14 mouse cellular contexts compared by ENCODE assay signal in the genomic region with DNA sequence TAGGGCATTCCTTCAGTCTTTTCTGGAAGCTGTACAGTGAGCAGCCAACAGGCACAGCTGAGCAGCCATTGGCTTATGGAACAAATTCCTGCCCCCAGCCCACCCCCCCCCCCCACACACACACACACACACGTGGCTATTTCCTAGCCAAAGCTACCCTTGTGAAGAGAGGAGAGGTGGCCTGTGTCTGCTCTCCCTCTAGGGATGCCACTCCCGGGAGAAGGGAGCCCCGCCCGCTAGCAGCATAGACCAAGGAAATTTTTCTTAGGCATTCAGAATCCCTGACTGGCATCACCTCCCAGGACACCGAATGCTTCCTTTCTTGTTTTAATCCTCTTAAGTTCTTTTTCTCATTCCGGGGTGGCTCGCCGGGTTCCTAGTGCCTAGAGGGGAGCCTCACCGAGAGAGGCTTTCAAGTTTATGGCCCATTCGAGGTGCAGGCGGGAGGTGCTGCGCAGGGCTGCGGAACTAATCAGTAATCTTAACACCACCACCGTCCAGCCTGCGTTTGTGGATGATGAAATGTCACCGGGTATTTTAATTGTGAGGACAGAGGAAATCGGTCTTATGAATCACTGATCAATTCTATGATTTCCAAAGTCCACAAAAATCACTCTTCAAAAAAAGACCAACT. TPM values are rescaled to one million over a fixed set of nuclear protein-coding genes. Genes with fewer than 3 reads are reported as not detected.
A peak's percentile ranks its signal among the peaks of the same experiment; 100 is the strongest.
DNase-seq lines count a peak whose midpoint lies in the region; ATAC-seq and TF ChIP-seq lines count a peak whose summit lies in the region.
"Had no signal": no experiment of that assay in that cellular context is flagged by ENCODE, and none has a peak within 500 bp of the region (broad histone marks: within the 10 kb centered on the region; RNA-seq: fewer than 3 reads in every experiment).

No protein-coding gene starts in this region.

- whole genome bisulfite sequencing in kidney, postnatal 0 days = 2% methylated on average over 17 of the region's 17 CpGs
- WGBS in kidney, adult 2 months = 5% methylated on average over 17 of the region's 17 CpGs
- under 1% methylated on average over 17 of the region's 17 CpGs for WGBS in forebrain, embryonic 10.5 days
- 2% methylated on average over 17 of the region's 17 CpGs for WGBS in limb, embryonic 10.5 days
- WGBS in neural tube, embryonic 14.5 days = under 1% methylated on average over 17 of the region's 17 CpGs

- no peak overlapping the region for H3K4me3 ChIP-seq in kidney, postnatal 0 days (replicated peaks; ENCODE audit: low read depth, low read length)
- H3K4me3 ChIP-seq in kidney, adult 2 months (ENCODE audit: insufficient read depth, low read depth, low read length) = no peak overlapping the region
- peak overlapping the region; percentile 38 for H3K4me3 ChIP-seq in forebrain, embryonic 10.5 days
- peak overlapping the region; percentile 35 for H3K4me3 ChIP-seq in limb, embryonic 10.5 days
- no peak overlapping the region for H3K4me3 ChIP-seq in neural tube, embryonic 14.5 days (ENCODE audit: low read depth, low read length)
- H3K4me3 ChIP-seq: left cerebral cortex, adult 2 months; megakaryocyte, embryonic 14.5 days had no signal

- H3K36me3 ChIP-seq in kidney, postnatal 0 days (ENCODE audit: insufficient read depth, low read length) = no peaks in the 10 kb centered on the region
- no peaks in the 10 kb centered on the region for H3K36me3 ChIP-seq in kidney, adult 2 months (ENCODE audit: control insufficient read depth, insufficient read depth, low read length)
- no peaks in the 10 kb centered on the region for H3K36me3 ChIP-seq in forebrain, embryonic 10.5 days (replicated peaks)
- no peaks in the 10 kb centered on the region for H3K36me3 ChIP-seq in limb, embryonic 10.5 days
- no peaks in the 10 kb centered on the region for H3K36me3 ChIP-seq in neural tube, embryonic 14.5 days (ENCODE audit: control insufficient read depth, insufficient read depth, low read length)

- no peaks in the 10 kb centered on the region for H3K4me1 ChIP-seq in kidney, postnatal 0 days (replicated peaks; ENCODE audit: insufficient read depth, low read length)
- no peaks in the 10 kb centered on the region for H3K4me1 ChIP-seq in kidney, adult 2 months (ENCODE audit: control insufficient read depth, insufficient read depth, low read length)
- peaks cover 15% of the 10 kb centered on the region for H3K4me1 ChIP-seq in forebrain, embryonic 10.5 days
- H3K4me1 ChIP-seq in limb, embryonic 10.5 days = peaks cover 7% of the 10 kb centered on the region
- H3K4me1 ChIP-seq in neural tube, embryonic 14.5 days (ENCODE audit: control insufficient read depth, insufficient read depth, low read length) = no peaks in the 10 kb centered on the region
- H3K4me1 ChIP-seq: megakaryocyte, embryonic 14.5 days had no signal

- no peaks in the 10 kb centered on the region for H3K9me3 ChIP-seq in kidney, postnatal 0 days (replicated peaks; ENCODE audit: low read length)
- no peaks in the 10 kb centered on the region for H3K9me3 ChIP-seq in forebrain, embryonic 10.5 days
- H3K9me3 ChIP-seq in limb, embryonic 10.5 days (replicated peaks) = no peaks in the 10 kb centered on the region
- no peaks in the 10 kb centered on the region for H3K9me3 ChIP-seq in neural tube, embryonic 14.5 days (ENCODE audit: control insufficient read depth, low read length)
- H3K9me3 ChIP-seq: megakaryocyte, embryonic 14.5 days had no signal

- no peak for TF ChIP-seq POLR2A in kidney, adult 2 months (IDR thresholded peaks at IDR 0.05; ENCODE audit: low read depth, low read length)

- ATAC-seq in kidney, postnatal 0 days (replicated peaks; ENCODE audit: low FRiP score, low read depth) = no peak
- ATAC-seq in neural tube, embryonic 14.5 days (ENCODE audit: low read depth) = peak; percentile 60; the same call in 1 of the 2 replicates
- no peak for ATAC-seq in cerebellum, adult (ENCODE audit: insufficient number of reproducible peaks, low FRiP score, low TSS enrichment)

- H3K4me2 ChIP-seq in kidney, postnatal 0 days (ENCODE audit: low read length) = 0 out of 2 replicates have a peak overlapping the region, but pooled peaks have one; percentile 17
- H3K4me2 ChIP-seq in neural tube, embryonic 14.5 days (ENCODE audit: low read depth, low read length) = peak overlapping the region; percentile 22; the same call in 1 of the 2 replicates

- no peaks in the 10 kb centered on the region for H3K27me3 ChIP-seq in kidney, postnatal 0 days (ENCODE audit: insufficient read depth, low read length)
- H3K27me3 ChIP-seq in kidney, adult 2 months (replicated peaks; ENCODE audit: control insufficient read depth, insufficient read depth, low read length) = no peaks in the 10 kb centered on the region; the same call in 1 of the 2 replicates
- peaks cover 58% of the 10 kb centered on the region for H3K27me3 ChIP-seq in forebrain, embryonic 10.5 days (ENCODE audit: poor library complexity, severe bottlenecking)
- peaks cover 6% of the 10 kb centered on the region; the same call in 1 of the 2 replicates for H3K27me3 ChIP-seq in limb, embryonic 10.5 days (ENCODE audit: low read depth, poor library complexity, severe bottlenecking)
- no peaks in the 10 kb centered on the region for H3K27me3 ChIP-seq in neural tube, embryonic 14.5 days (ENCODE audit: control insufficient read depth, insufficient read depth, low read length)

- no peak for DNase-seq in kidney, postnatal 0 days (ENCODE audit: low spot score)
- no peak for DNase-seq in kidney, adult 2 months
- DNase-seq in forebrain, embryonic 10.5 days (ENCODE audit: extremely low spot score, low spot score) = peak; percentile 54
- peak; percentile 39 for DNase-seq in limb, embryonic 10.5 days (ENCODE audit: low spot score)
- no peak for DNase-seq in thymus, postnatal 0 days (ENCODE audit: low spot score)
- DNase-seq in adrenal gland, postnatal 10 days = no peak
- DNase-seq: adrenal gland, postnatal 25 days; right cerebral cortex, postnatal 25 days; thymus, postnatal 14 days had no signal

- H3K27ac ChIP-seq in kidney, postnatal 0 days = no peak overlapping the region
- H3K27ac ChIP-seq in kidney, adult 2 months (ENCODE audit: insufficient read depth, low read depth, low read length) = no peak overlapping the region
- H3K27ac ChIP-seq in forebrain, embryonic 10.5 days = peak overlapping the region; percentile 63; the same call in 1 of the 2 replicates
- H3K27ac ChIP-seq in limb, embryonic 10.5 days = no peak overlapping the region
- H3K27ac ChIP-seq in neural tube, embryonic 14.5 days (ENCODE audit: low read depth, low read length) = no peak overlapping the region
- H3K27ac ChIP-seq: left cerebral cortex, adult 2 months had no signal

- TF ChIP-seq CTCF in kidney, postnatal 0 days (IDR thresholded peaks at IDR 0.05; ENCODE audit: low read depth) = no peak
- no peak for TF ChIP-seq CTCF in kidney, adult 2 months (conservative IDR thresholded peaks at IDR 0.05; ENCODE audit: insufficient read depth, insufficient read length, low read depth, low read length)

- H3K9ac ChIP-seq in kidney, postnatal 0 days (ENCODE audit: low read depth, low read length) = no peak overlapping the region
- H3K9ac ChIP-seq in neural tube, embryonic 14.5 days (replicated peaks; ENCODE audit: low read depth, low read length) = no peak overlapping the region

RNA-seq across cellular contexts. Expression of a gene that starts 34.7 kb away (rescaled TPM):
- polyA plus RNA-seq in kidney, postnatal 0 days (2015; fragmentation: Nextera tagmentation; extraction: Ambion mirVana) = not detected in 2 replicates
- polyA plus RNA-seq in kidney, adult 2 months (2012; rRNA removed) = not detected in 2 replicates
- 17.5 and 20.9 TPM in 2 replicates for polyA plus RNA-seq in forebrain, embryonic 10.5 days (2016; fragmentation: Nextera tagmentation; extraction: Ambion mirVana)
- 5.3 and 5.8 TPM in 2 replicates for polyA plus RNA-seq in limb, embryonic 10.5 days (2016; fragmentation: Nextera tagmentation; extraction: Ambion mirVana)
- 3.7 and 4.7 TPM in 2 replicates for polyA plus RNA-seq in neural tube, embryonic 14.5 days (2014; fragmentation: Nextera tagmentation; extraction: Ambion mirVana)
- 0.07 TPM in 1 of 2 replicates, not detected in the other for polyA plus RNA-seq in thymus, postnatal 0 days (2015; fragmentation: Nextera tagmentation; extraction: Ambion mirVana)
- total RNA-seq in adrenal gland, postnatal 10 days (2021) = not detected
- total RNA-seq: adrenal gland, postnatal 25 days; hematopoietic stem cell, adult 5-6 weeks had no signal

Comparison
In these comparisons a context has a peak if more than half of its experiments do, and no peak if none do; other contexts are left out.
1. DNase-seq: peak in forebrain, embryonic 10.5 days (single experiment) and limb, embryonic 10.5 days (single experiment); none in kidney, postnatal 0 days (single experiment), kidney, adult 2 months (single experiment), thymus, postnatal 0 days (single experiment) and adrenal gland, postnatal 10 days (single experiment).
2. H3K4me3 ChIP-seq: peak in forebrain, embryonic 10.5 days (single experiment) and limb, embryonic 10.5 days (single experiment); none in kidney, postnatal 0 days (single experiment), kidney, adult 2 months (single experiment) and neural tube, embryonic 14.5 days (single experiment).